Mouse (Mus musculus): ENCODE data around the gene Fam149b. TPM values are rescaled to one million over a fixed set of nuclear protein-coding genes. Genes with fewer than 3 reads are reported as not detected.

The Fam149b gene
- polyA plus RNA-seq, 1 experiment from 2014 or later = 24.8 TPM

- H3K4me2 ChIP-seq (ENCODE audit: low read depth, low read length) = no peak overlapping the region
- 76% methylated on average over 9 of the region's 9 CpGs for WGBS
- no peaks in the 10 kb centered on the region for H3K27me3 ChIP-seq (replicated peaks; ENCODE audit: control insufficient read depth, insufficient read depth, low read length)
- H3K36me3 ChIP-seq (ENCODE audit: control insufficient read depth, insufficient read depth, low read length) = peaks cover 7% of the 10 kb centered on the region
- H3K27ac ChIP-seq (ENCODE audit: low read length) = no peak overlapping the region
- ATAC-seq = no peak
- no peak overlapping the region for H3K4me3 ChIP-seq (ENCODE audit: low read length)
- H3K9ac ChIP-seq (ENCODE audit: low read depth, low read length) = no peak overlapping the region
- no peaks in the 10 kb centered on the region for H3K9me3 ChIP-seq (ENCODE audit: control insufficient read depth, low read length)
- no peaks in the 10 kb centered on the region for H3K4me1 ChIP-seq (ENCODE audit: control insufficient read depth, insufficient read depth, low read length)
These were observed 2.1 kb upstream of the Fam149b start for GRCm38 (mm10) chr14:20345885-20346284.

GRCm38 (mm10) chr14:20347441-20347990 lies 446 bp upstream of the Fam149b start:
- Histone ChIP-seq H3K27me3 (replicated peaks; ENCODE audit: control insufficient read depth, insufficient read depth, low read length) (no peaks in the 10 kb centered on the region), H3K9ac (ENCODE audit: low read depth, low read length) (peak overlapping the region; percentile 96), H3K4me1 (ENCODE audit: control insufficient read depth, insufficient read depth, low read length) (no peaks in the 10 kb centered on the region), H3K36me3 (ENCODE audit: control insufficient read depth, insufficient read depth, low read length) (no peaks in the 10 kb centered on the region; the same call in 1 of the 2 replicates), H3K4me3 (ENCODE audit: low read length) (peak overlapping the region; percentile 84), H3K27ac (ENCODE audit: low read length) (peak overlapping the region; percentile 78), H3K9me3 (ENCODE audit: control insufficient read depth, low read length) (no peaks in the 10 kb centered on the region), H3K4me2 (ENCODE audit: low read depth, low read length) (peak overlapping the region; percentile 59)
- ATAC-seq = peak; percentile 75
- 4% methylated on average over 15 of the region's 15 CpGs for WGBS

- no peak for ATAC-seq
- peaks cover 16% of the 10 kb centered on the region; the same call in 1 of the 2 replicates for H3K36me3 ChIP-seq (ENCODE audit: control insufficient read depth, insufficient read depth, low read length)
- 93% methylated on average over 4 of the region's 4 CpGs for WGBS
These were observed 15.3 kb downstream of the Fam149b start for GRCm38 (mm10) chr14:20363230-20363629.

GRCm38 (mm10) chr14:20368271-20368670 lies 20.3 kb downstream of the Fam149b start:
- Histone ChIP-seq H3K4me3 (ENCODE audit: low read length) (no peak overlapping the region), H3K9me3 (ENCODE audit: control insufficient read depth, low read length) (no peaks in the 10 kb centered on the region), H3K36me3 (ENCODE audit: control insufficient read depth, insufficient read depth, low read length) (0 out of 2 replicates have a peak, but pooled peaks cover 12% of the 10 kb centered on the region), H3K9ac (ENCODE audit: low read depth, low read length) (no peak overlapping the region), H3K27me3 (replicated peaks; ENCODE audit: control insufficient read depth, insufficient read depth, low read length) (no peaks in the 10 kb centered on the region), H3K4me2 (ENCODE audit: low read depth, low read length) (no peak overlapping the region), H3K4me1 (ENCODE audit: control insufficient read depth, insufficient read depth, low read length) (no peaks in the 10 kb centered on the region), H3K27ac (ENCODE audit: low read length) (no peak overlapping the region)
- 90% methylated on average over 3 of the region's 3 CpGs for WGBS
- ATAC-seq = no peak

More at GRCm38 (mm10) chr14:20363230-20363629, 15.3 kb downstream of the Fam149b start:
- no peaks in the 10 kb centered on the region for H3K27me3 ChIP-seq (replicated peaks; ENCODE audit: control insufficient read depth, insufficient read depth, low read length)
- H3K4me1 ChIP-seq (ENCODE audit: control insufficient read depth, insufficient read depth, low read length) = no peaks in the 10 kb centered on the region
- H3K9ac ChIP-seq (ENCODE audit: low read depth, low read length) = no peak overlapping the region
- H3K4me3 ChIP-seq (ENCODE audit: low read length) = no peak overlapping the region
- H3K9me3 ChIP-seq (ENCODE audit: control insufficient read depth, low read length) = no peaks in the 10 kb centered on the region
- no peak overlapping the region for H3K27ac ChIP-seq (ENCODE audit: low read length)
- no peak overlapping the region for H3K4me2 ChIP-seq (ENCODE audit: low read depth, low read length)

- WGBS = 80% methylated on average over 7 of the region's 7 CpGs
- Histone ChIP-seq H3K27ac (ENCODE audit: low read length) (no peak overlapping the region), H3K4me2 (ENCODE audit: low read depth, low read length) (no peak overlapping the region), H3K9me3 (ENCODE audit: control insufficient read depth, low read length) (no peaks in the 10 kb centered on the region), H3K36me3 (ENCODE audit: control insufficient read depth, insufficient read depth, low read length) (0 out of 2 replicates have a peak, but pooled peaks cover 7% of the 10 kb centered on the region), H3K4me1 (ENCODE audit: control insufficient read depth, insufficient read depth, low read length) (no peaks in the 10 kb centered on the region), H3K4me3 (ENCODE audit: low read length) (no peak overlapping the region), H3K27me3 (replicated peaks; ENCODE audit: control insufficient read depth, insufficient read depth, low read length) (no peaks in the 10 kb centered on the region), H3K9ac (ENCODE audit: low read depth, low read length) (no peak overlapping the region)
- no peak for ATAC-seq
These were observed 22.8 kb downstream of the Fam149b start for GRCm38 (mm10) chr14:20370798-20371197.

GRCm38 (mm10) chr14:20371854-20372253 lies 23.9 kb downstream of the Fam149b start:
- ATAC-seq = no peak
- no peak overlapping the region for H3K4me3 ChIP-seq (ENCODE audit: low read length)
- no peaks in the 10 kb centered on the region for H3K27me3 ChIP-seq (replicated peaks; ENCODE audit: control insufficient read depth, insufficient read depth, low read length)
- H3K36me3 ChIP-seq (ENCODE audit: control insufficient read depth, insufficient read depth, low read length) = 0 out of 2 replicates have a peak, but pooled peaks cover 7% of the 10 kb centered on the region
- no peak overlapping the region for H3K4me2 ChIP-seq (ENCODE audit: low read depth, low read length)
- H3K9ac ChIP-seq (ENCODE audit: low read depth, low read length) = no peak overlapping the region
- H3K9me3 ChIP-seq (ENCODE audit: control insufficient read depth, low read length) = no peaks in the 10 kb centered on the region
- no peak overlapping the region for H3K27ac ChIP-seq (ENCODE audit: low read length)
- WGBS = 80% methylated on average over 1 of the region's 1 CpGs
- 0 out of 2 replicates have a peak, but pooled peaks cover 2% of the 10 kb centered on the region for H3K4me1 ChIP-seq (ENCODE audit: control insufficient read depth, insufficient read depth, low read length)

GRCm38 (mm10) chr14:20377112-20377521 lies 29.2 kb downstream of the Fam149b start:
- no peaks in the 10 kb centered on the region for H3K36me3 ChIP-seq (ENCODE audit: control insufficient read depth, insufficient read depth, low read length)

GRCm38 (mm10) chr14:20378313-20379061 lies 30.5 kb downstream of the Fam149b start:
- H3K36me3 ChIP-seq (ENCODE audit: control insufficient read depth, insufficient read depth, low read length) = 0 out of 2 replicates have a peak, but pooled peaks cover 4% of the 10 kb centered on the region

More at GRCm38 (mm10) chr14:20377112-20377521, 29.2 kb downstream of the Fam149b start:
- no peak overlapping the region for H3K4me3 ChIP-seq (ENCODE audit: low read length)
- no peak overlapping the region for H3K9ac ChIP-seq (ENCODE audit: low read depth, low read length)
- no peak overlapping the region for H3K4me2 ChIP-seq (ENCODE audit: low read depth, low read length)
- H3K27ac ChIP-seq (ENCODE audit: low read length) = no peak overlapping the region
- ATAC-seq = no peak
- no peaks in the 10 kb centered on the region for H3K27me3 ChIP-seq (replicated peaks; ENCODE audit: control insufficient read depth, insufficient read depth, low read length)
- H3K4me1 ChIP-seq (ENCODE audit: control insufficient read depth, insufficient read depth, low read length) = 0 out of 2 replicates have a peak, but pooled peaks cover 5% of the 10 kb centered on the region
- no peaks in the 10 kb centered on the region for H3K9me3 ChIP-seq (ENCODE audit: control insufficient read depth, low read length)
- 57% methylated on average over 4 of the region's 4 CpGs for WGBS

GRCm38 (mm10) chr14:20379087-20379640 lies 31.2 kb downstream of the Fam149b start:
- ATAC-seq = peak; percentile 41; the same call in 1 of the 2 replicates
- H3K27me3 ChIP-seq (replicated peaks; ENCODE audit: control insufficient read depth, insufficient read depth, low read length) = no peaks in the 10 kb centered on the region
- 0 out of 2 replicates have a peak, but pooled peaks cover 5% of the 10 kb centered on the region for H3K4me1 ChIP-seq (ENCODE audit: control insufficient read depth, insufficient read depth, low read length)
- no peak overlapping the region for H3K9ac ChIP-seq (ENCODE audit: low read depth, low read length)
- H3K4me3 ChIP-seq (ENCODE audit: low read length) = no peak overlapping the region
- 74% methylated on average over 5 of the region's 5 CpGs for WGBS
- no peak overlapping the region for H3K4me2 ChIP-seq (ENCODE audit: low read depth, low read length)
- H3K9me3 ChIP-seq (ENCODE audit: control insufficient read depth, low read length) = no peaks in the 10 kb centered on the region
- H3K36me3 ChIP-seq (ENCODE audit: control insufficient read depth, insufficient read depth, low read length) = 0 out of 2 replicates have a peak, but pooled peaks cover 4% of the 10 kb centered on the region
- H3K27ac ChIP-seq (ENCODE audit: low read length) = no peak overlapping the region

More at GRCm38 (mm10) chr14:20378313-20379061, 30.5 kb downstream of the Fam149b start:
- no peak overlapping the region; the same call in 1 of the 2 replicates for H3K27ac ChIP-seq (ENCODE audit: low read length)
- ATAC-seq = peak; percentile 84
- no peaks in the 10 kb centered on the region for H3K9me3 ChIP-seq (ENCODE audit: control insufficient read depth, low read length)
- H3K9ac ChIP-seq (ENCODE audit: low read depth, low read length) = no peak overlapping the region
- no peak overlapping the region for H3K4me2 ChIP-seq (ENCODE audit: low read depth, low read length)
- 0 out of 2 replicates have a peak, but pooled peaks cover 5% of the 10 kb centered on the region for H3K4me1 ChIP-seq (ENCODE audit: control insufficient read depth, insufficient read depth, low read length)
- 37% methylated on average over 13 of the region's 13 CpGs for WGBS
- H3K27me3 ChIP-seq (replicated peaks; ENCODE audit: control insufficient read depth, insufficient read depth, low read length) = no peaks in the 10 kb centered on the region
- H3K4me3 ChIP-seq (ENCODE audit: low read length) = no peak overlapping the region
